12 mouse cellular contexts compared by ENCODE assay signal in genomic region chr8:105874301-105874700, GRCm38 (mm10). TPM values are rescaled to one million over a fixed set of nuclear protein-coding genes. Genes with fewer than 3 reads are reported as not detected.
DNase-seq lines count a peak whose midpoint lies in the region; ATAC-seq and TF ChIP-seq lines count a peak whose summit lies in the region.
"Had no signal": no experiment of that assay in that cellular context is flagged by ENCODE, and none has a peak within 500 bp of the region (broad histone marks: within the 10 kb centered on the region; RNA-seq: fewer than 3 reads in every experiment).

No protein-coding gene starts in this region.

- no peak for TF ChIP-seq CTCF in layer of hippocampus, adult 2 months (conservative IDR thresholded peaks at IDR 0.05)

- no peak for DNase-seq in cerebellum, adult 11 months
- DNase-seq in layer of hippocampus, adult 2 months (ENCODE audit: low spot score in 2 of 2), result no peak
- no peak for DNase-seq in layer of hippocampus, postnatal 36 days
- DNase-seq in gastrocnemius, postnatal 25 days, result peak; percentile 57
- DNase-seq in heart, postnatal 4 days, result peak; percentile 42
- no peak for DNase-seq in ovary, postnatal 14 days (ENCODE audit: low spot score)
- DNase-seq in T-cell, adult 2 months (ENCODE audit: low spot score), result no peak
- DNase-seq: adrenal gland, postnatal 25 days; liver, embryonic 13.5 days had no signal

- H3K27ac ChIP-seq in layer of hippocampus, adult 2 months, result peak overlapping the region; percentile 77
- H3K27ac ChIP-seq: liver, embryonic 13.5 days; neural tube, embryonic 12.5 days had no signal

- H3K4me3 ChIP-seq in layer of hippocampus, adult 2 months, result no peak overlapping the region
- H3K4me3 ChIP-seq: liver, embryonic 13.5 days; neural tube, embryonic 12.5 days had no signal

- ATAC-seq in cerebellum, adult (ENCODE audit: insufficient number of reproducible peaks, low FRiP score, low TSS enrichment), result peak; percentile 87
- ATAC-seq: intestine, embryonic 16.5 days had no signal

RNA-seq across cellular contexts. Expression of gene Edc4, which starts 6.4 kb away (rescaled TPM):
- 10 to 100 TPM; 69.0 to 70.4 TPM for total RNA-seq in layer of hippocampus, adult 2 months (2021)
- total RNA-seq in layer of hippocampus, postnatal 36 days (2021), result 10 to 100 TPM; 59.2 to 68.2 TPM
- total RNA-seq in gastrocnemius, postnatal 25 days (2021), result 10 to 100 TPM; 17.5 to 18.4 TPM
- total RNA-seq in heart, postnatal 4 days (2021), result 10 to 100 TPM; 34.0 to 34.8 TPM

RNA-seq across cellular contexts. Expression of gene Nutf2, which starts 13.9 kb away (rescaled TPM):
- 10 to 100 TPM; 33.5 to 40.8 TPM for total RNA-seq in layer of hippocampus, adult 2 months (2021)
- 10 to 100 TPM; 27.6 to 36.3 TPM for total RNA-seq in layer of hippocampus, postnatal 36 days (2021)
- 10 to 100 TPM; 47.7 to 79.5 TPM for total RNA-seq in gastrocnemius, postnatal 25 days (2021)
- 10 to 100 TPM; 44.7 to 45.7 TPM for total RNA-seq in heart, postnatal 4 days (2021)

RNA-seq across cellular contexts. Expression of gene Nrn1l, which starts 19.1 kb away (rescaled TPM):
- 1 to 10 TPM; 2.4 TPM for total RNA-seq in layer of hippocampus, adult 2 months (2021)
- 1 to 10 TPM in 1 of 2 experiments, under 1 TPM in 1; 1.00 to 3.0 TPM for total RNA-seq in layer of hippocampus, postnatal 36 days (2021)
- not detected for total RNA-seq in gastrocnemius, postnatal 25 days (2021)
- not detected for total RNA-seq in heart, postnatal 4 days (2021)

RNA-seq across cellular contexts. Expression of gene Thap11, which starts 19.4 kb away (rescaled TPM):
- total RNA-seq in layer of hippocampus, adult 2 months (2021), result 10 to 100 TPM; 37.2 to 38.9 TPM
- 10 to 100 TPM; 42.2 to 42.3 TPM for total RNA-seq in layer of hippocampus, postnatal 36 days (2021)
- total RNA-seq in gastrocnemius, postnatal 25 days (2021), result 10 to 100 TPM; 19.3 to 19.5 TPM
- 10 to 100 TPM; 26.4 to 29.3 TPM for total RNA-seq in heart, postnatal 4 days (2021)

RNA-seq across cellular contexts. Expression of gene Cenpt, which starts 21.2 kb away (rescaled TPM):
- 10 to 100 TPM; 14.6 to 16.0 TPM for total RNA-seq in layer of hippocampus, adult 2 months (2021)
- total RNA-seq in layer of hippocampus, postnatal 36 days (2021), result 10 to 100 TPM; 14.2 to 15.2 TPM
- 1 to 10 TPM; 1.2 to 1.7 TPM for total RNA-seq in gastrocnemius, postnatal 25 days (2021)
- 10 to 100 TPM; 16.8 to 18.4 TPM for total RNA-seq in heart, postnatal 4 days (2021)

Comparison
In these comparisons a context has a peak if more than half of its experiments do, and no peak if none do; other contexts are left out.
1. DNase-seq: peak in gastrocnemius, postnatal 25 days (single experiment) and heart, postnatal 4 days (single experiment); none in cerebellum, adult 11 months (single experiment), layer of hippocampus, adult 2 months (0 of 2), layer of hippocampus, postnatal 36 days (0 of 2), ovary, postnatal 14 days (single experiment) and T-cell, adult 2 months (single experiment).